Mouse (Mus musculus): ENCODE results near the gene Emc1. TPM values are rescaled to one million over a fixed set of nuclear protein-coding genes. Genes with fewer than 3 reads are reported as not detected.
"Not testable (repeated sequence)": the region's sequence is repeated elsewhere in the genome, so short reads cannot be mapped to it uniquely, and the experiment has no call there.

The Emc1 gene
- total RNA-seq, 2 experiments from 2014 or later: 42.0 to 45.1 TPM

DNA sequence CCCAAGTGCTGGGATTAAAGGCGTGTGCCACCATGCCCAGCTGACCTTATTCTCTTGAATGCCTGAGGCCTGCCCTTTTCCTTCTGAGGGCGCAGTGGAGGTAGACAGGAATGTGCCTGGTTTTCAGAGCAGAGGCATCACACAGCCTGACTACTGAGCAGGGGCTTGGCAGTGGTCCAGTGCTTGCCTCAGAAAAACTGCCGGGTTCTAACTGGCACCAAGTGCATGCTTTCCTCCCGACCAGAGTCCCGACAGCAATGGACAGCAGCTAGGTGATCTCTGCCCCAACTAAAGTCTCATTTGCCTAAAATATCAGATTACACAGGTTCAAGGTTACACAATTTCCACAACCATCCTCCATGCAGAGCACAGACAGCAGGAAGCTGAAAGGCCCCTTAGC is 8.7 kb upstream of the Emc1 start:
- intact Hi-C loops (cut with DNase I): no loop called here
- no peak for DNase-seq (ENCODE audit: low spot score)

DNA sequence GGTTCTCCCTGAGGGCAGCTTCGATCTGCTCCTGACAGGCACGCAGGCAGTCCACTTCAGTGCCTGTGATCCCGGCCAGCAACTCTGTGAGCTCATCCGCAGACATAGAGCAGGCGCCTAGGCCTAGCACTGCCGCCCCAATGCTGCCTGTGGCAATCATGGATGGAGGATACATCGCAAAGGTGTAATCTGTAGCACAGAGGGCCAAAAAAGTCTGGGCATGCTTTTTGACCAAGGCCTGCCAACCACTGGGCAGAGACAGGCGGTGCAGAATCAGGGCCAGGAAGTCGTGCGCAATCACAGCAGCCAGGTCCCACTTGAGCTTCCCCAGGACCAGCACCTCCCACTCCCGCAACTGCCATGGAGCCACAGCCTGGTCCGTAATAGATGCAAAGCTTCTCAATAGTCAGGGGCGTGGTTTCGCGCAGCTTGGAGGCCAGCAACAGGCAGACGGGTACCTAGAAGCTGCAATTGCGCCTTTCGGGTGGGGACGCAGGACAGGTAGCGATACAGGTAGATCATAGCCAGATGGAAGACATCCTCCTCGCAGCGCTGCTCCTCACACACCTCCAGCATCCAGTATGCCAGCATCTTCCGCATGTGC is 6.9 kb upstream of the Emc1 start:
- DNase-seq (ENCODE audit: low spot score): no peak
- intact Hi-C loops (cut with DNase I): no loop called here

DNA sequence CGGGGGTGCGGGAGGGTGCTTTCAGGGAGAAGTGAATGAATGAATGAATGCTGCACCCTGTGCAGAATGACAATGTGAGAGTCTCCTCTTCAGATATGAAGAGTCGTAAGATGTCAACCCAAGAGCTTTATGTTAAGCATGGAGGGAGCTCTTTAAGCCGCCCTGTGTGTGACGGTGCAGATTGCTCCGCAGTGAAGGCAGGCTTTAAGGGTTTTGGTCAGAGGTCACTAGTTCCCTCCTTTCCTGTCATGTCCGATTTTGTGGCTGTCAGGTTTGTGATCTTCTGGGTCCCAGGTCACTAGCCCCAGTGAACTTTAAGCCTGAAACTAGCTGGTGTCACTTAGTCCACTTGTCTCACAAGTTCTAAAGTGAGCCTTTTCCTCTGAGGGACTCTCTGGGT is 445 bp downstream of the Emc1 start:
- no peak for DNase-seq (ENCODE audit: low spot score)
- intact Hi-C loops (cut with DNase I): loop anchor here (5.0 kb wide), 1 partner anchor 41 kb away; the partner anchor contains the start of genes Akr7a5 and Pqlc2

DNA sequence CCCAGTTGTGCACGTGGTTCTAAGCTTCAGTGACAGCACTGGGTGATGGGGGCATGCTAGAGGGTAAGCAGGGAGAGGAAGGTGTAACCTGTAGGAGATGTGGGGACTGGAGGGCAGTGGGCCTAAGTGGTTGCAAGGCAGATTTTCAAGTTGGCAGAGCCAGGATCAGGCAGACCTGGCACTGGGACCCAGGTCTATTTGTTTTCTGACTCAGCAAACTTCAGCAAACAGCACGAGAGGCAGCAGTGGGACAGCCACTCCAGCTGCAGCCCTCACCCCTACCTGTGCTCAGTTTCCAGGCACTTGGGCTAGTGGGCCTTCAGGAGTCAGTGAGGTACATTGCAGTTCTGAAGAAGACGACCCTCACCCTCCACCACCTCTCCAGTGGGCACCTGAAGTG is 4.8 kb downstream of the Emc1 start:
- no peak for DNase-seq (ENCODE audit: low spot score)
- intact Hi-C loops (cut with DNase I): no loop called here

DNA sequence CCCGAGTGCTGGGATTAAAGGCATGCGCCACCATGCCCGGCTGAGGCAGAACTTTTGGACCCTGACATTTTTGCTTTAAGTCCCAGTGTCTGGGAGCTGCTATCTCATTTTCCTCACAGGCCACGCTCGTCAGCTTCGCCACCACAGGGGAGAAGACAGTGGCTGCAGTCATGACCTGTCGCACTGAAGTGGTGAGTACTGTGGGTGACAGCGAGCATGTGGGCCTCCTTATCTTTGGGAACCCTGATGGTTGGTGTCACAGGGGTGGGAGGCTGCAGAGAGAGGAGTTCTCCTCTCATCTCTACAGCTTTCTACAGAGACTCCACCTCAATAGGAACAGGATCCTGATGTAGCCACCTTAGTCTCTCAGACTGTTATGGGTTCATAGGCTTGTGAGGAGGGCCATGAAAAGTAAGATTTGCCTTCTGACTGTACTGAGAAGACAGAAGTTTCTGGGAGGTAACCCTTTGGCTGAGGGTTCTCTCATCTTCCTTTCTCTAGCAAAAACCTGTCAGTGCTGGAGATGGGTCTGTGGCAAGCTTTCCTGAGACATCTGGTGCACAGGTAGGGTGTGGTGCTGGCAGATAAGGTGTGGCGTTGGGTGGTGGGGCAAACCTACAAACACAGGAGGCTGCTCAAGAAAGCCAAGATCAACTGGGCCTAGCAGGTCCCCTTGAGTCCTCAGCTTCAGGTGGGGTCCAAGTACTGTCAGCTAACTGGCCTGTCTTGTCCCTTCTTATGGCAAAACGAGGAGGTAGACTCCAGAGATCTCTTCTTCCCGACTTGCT is 8.6 kb downstream of the Emc1 start:
- intact Hi-C loops (cut with DNase I): no loop called here
- no peak for DNase-seq (ENCODE audit: low spot score)

DNA sequence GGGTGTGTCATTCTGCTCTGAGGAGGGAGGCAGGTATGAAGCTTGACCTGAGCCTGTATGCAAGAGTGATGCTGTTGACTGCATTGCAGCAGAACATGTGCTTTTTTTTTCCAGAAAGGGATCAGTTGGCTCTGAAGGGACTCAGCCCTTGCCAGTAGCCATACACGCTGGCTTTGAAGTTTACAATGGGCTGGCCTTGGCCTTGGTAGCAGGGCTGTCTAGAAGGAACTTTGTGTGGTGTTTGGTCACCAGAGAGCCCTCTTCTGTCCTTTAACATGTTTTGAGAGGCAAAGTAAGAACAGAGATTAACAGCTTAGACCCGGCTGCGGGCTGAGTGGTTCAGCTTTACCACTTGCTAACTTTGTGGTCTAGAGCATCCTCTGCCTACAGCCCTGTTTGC is 14.9 kb downstream of the Emc1 start:
- no peak for DNase-seq (ENCODE audit: low spot score)
- intact Hi-C loops (cut with DNase I): no loop called here

DNA sequence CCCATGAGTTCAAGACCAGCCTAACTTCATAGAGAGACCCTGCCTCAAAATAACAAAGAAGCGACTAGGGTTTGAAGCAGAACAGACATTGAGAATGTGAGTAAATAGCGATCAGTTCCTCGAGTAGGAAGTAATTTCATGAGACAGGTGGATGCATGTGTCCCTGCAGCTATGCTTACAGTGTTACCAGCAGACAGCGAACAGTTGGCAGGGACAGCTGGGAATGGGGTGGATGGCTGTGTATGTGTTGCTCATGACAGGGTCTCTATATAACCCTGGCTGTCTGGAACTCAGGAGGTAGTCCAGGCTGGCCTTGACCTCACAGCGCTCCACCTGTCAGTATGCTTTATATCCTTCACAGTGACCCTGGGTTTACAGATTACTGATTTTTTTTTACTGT is 15.7 kb downstream of the Emc1 start:
- no peak for DNase-seq (ENCODE audit: low spot score)
- intact Hi-C loops (cut with DNase I): no loop called here

DNA sequence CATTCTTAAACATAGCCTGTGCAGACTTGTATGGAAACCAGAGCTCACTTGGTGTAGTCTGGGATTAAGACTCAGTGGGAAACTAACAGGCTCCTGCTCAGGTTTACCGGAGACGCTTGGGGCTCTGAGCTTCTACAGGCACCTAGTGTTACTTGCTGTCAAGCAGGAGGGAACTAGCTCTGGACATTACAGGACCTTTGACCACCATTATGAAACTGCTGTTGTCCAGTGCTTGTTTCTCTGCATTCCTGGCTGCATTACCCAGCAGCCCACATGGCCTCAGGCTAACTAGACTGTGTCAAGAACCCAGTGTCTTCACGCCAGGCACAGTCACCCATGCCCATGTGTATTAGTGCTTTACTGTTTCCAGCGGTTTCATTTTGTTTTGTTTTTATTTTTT is 20.7 kb downstream of the Emc1 start:
- intact Hi-C loops (cut with DNase I): no loop called here
- DNase-seq (ENCODE audit: low spot score): no peak

DNA sequence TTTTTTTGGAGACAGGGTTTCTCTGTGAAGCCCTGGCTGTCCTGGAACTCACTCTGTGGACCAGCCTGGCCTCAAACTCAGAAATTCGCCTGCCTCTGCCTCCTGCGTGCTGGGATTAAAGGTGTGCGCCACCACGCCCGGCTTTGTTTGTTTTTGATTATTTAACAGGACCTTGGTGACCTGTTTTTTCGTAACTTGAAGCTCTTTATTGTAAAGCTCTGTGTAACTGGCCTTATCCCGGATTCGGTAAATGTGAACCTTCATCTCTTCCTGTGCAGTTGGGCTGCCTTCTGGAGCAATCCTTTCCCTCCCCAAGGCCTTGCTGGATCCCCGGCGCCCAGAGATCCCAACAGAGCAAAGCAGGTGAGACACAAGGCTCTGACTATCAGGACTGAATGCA is 21.1 kb downstream of the Emc1 start:
- intact Hi-C loops (cut with DNase I): no loop called here
- no peak for DNase-seq (ENCODE audit: low spot score)

DNA sequence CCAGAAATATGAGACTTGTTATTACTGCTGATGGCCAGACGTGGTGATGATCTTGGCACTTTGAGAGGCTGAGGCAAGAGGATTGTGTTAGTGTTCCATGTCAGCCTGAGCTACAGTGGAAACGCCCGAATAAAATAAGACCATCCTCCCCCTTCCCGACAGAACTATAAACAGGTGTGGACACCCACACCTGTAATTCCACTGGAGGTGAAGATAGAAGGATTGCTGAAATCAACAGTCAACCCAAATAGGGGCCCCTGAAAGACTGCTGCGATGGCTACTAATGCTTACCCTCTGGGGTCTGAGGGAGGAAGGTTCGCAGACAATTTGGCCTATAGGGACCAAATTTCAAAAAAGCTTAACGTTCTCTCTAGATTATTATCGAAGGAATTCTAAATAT is 27.3 kb downstream of the Emc1 start:
- intact Hi-C loops (cut with DNase I): loop anchor here (2.0 kb wide), 1 partner anchor 25 kb away; no protein-coding TSS in a partner anchor
- DNase-seq (ENCODE audit: low spot score): no peak

DNA sequence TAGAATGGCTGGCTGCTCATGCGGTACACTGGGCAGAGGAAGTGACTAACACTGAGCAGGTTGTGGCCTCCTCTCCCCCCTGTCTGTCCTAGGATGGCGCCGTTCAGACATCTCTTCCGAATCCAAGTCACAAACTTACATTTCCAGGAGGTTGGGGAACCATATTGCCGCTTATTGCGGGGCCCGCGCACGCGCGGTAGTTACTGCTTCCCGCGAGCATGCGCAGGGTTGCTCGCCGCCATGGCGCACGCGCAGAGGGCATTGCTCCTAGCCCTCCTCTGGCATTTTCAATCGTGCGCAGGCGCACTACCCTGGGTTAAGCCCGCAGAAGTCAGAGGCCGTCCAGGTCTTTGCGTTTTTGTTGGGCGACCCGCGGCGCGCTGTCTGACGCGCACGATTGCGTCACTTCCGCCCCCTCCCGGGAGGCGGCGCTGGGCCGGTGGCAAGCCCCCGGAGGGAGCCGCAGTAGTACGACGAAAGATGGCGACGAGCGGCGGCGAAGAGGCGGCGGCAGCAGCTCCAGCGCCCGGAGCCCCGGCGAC is 27.9 kb downstream of the Emc1 start:
- intact Hi-C loops (cut with DNase I): no loop called here
- DNase-seq (ENCODE audit: low spot score): peak; percentile 99

DNA sequence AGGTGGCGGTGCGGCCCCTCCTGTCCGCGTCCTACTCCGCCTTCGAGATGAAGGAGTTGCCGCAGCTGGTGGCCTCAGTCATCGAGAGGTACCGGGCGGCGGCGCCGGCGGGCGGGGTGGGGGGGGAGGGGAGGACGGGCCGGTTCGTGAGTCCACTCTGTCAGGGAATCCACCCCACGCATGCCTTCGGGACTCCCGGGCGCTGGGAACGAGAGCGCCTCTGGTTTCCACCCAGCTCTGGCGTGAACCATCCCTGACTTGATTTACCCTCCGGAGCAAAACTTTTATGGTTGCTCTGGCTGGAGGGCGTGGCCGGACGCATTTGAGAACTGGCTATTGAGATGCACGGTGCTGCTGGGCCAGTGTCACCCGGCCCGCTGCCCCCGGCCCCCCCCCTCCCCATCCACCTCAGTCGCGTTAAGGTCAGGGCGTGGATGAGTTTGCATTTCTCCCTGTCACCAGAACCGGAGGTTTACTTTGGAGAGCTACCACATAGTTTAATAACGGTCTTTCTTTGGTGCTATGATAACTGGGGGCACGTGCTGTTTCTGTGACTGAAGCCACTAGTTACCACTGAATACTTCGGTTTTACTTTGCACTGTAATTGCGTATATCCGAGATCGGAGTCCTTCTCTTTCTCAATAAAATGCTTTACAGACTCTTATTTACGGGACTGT is 28.5 kb downstream of the Emc1 start:
- intact Hi-C loops (cut with DNase I): no loop called here

DNA sequence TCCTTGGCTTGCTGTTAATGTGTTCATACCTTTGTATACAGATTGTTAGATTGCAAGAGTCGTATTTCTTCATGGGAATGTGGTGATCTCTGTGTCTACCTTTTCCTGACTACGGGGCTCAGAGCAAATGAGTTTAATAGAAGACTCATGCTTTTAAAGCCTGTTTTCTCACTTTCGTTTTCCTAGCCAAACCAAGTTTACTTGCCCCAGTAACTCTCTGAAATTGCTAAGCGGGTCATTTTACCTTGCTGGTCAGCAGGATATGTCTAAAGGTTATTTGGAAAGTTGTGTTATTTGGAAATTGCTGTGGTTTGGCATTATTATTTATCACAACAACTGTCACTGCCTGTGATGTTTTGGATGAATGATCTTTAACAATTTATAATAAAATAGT is 29.1 kb downstream of the Emc1 start:
- DNase-seq (ENCODE audit: low spot score): no peak
- intact Hi-C loops (cut with DNase I): no loop called here

More for the DNA sequence above, 28.5 kb downstream of the Emc1 start:
- no peak for DNase-seq (ENCODE audit: low spot score)

DNA sequence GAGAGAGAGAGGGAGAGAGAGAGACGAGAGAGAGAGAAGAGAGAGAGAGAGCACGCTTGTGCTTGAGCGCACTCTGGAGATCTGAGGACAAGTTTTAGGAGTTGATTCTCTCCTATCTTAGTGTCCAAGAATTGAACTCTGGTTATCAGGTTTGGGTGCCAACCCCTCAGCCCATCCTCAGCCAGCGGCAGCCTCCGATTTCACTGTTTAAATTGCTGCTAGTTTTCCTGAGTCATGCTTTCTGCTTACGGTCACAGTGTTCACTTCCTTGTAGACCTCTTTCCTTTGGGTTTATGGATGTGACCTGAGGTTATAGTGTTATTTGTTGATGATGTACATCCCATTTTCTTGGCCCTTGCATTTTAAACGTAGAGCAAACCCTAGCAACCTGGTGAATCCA is 29.8 kb downstream of the Emc1 start:
- DNase-seq (ENCODE audit: low spot score): no peak
- intact Hi-C loops (cut with DNase I): no loop called here

DNA sequence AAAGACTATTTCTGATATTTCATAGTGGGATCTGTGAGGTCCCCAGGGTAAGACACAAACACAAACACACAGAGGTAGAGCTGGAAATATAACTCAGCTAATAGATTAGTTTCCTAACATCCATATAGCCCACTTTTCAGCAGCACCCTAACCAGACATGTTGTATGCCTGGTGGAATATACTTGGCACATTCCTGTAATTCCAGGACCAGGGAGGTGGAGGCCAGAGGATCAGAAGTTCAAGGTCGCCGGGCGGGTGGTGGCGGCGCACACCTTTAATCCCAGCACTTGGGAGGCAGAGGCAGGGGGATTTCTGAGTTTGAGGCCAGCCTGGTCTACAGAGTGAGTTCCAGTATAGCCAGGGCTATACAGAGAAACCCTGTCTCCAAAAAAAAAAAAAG is 33.5 kb downstream of the Emc1 start:
- intact Hi-C loops (cut with DNase I); DNase-seq (ENCODE audit: low spot score): not testable (repeated sequence)

DNA sequence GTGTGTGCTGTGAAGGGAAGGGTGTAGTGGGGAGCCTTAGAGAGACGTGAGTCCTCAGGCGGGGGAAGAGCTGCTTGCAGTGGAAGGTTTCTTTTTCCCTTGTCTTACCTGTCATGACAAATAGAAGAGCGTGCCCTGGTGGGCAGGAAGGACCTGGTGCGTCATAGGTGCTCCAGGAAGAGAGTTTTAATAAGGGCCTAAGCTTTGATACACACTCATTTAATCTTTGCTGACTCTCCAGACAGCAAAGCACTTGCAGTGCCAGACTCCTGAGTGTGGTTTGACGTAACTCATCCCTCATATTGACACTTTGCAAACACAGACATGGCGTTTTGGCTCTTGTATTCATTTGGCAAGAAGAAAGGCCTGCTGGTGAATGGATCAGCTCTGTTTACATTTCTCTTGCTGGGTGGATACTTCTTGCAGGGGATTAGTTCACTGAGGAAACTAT is 34.5 kb downstream of the Emc1 start:
- intact Hi-C loops (cut with DNase I): no loop called here
- DNase-seq (ENCODE audit: low spot score): peak; percentile 4

DNA sequence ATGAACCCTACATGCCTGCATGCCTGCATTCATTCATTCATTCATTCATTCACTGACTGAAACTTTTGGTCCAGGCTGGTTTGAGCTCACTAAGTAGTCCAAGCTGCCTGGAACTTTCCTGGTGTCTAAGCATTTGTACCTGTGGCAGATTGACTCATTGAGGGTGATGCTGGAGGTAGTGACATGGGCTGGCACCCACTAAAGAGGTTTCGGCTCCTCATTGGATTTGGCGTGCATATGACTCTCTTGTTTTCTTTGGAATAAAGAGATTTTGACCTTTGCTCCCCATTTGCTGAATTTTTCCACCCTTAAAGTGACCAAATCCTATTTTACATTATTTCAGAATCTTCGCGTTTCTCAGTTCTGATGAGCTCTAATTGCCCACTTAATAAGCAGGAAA is 37.2 kb downstream of the Emc1 start:
- DNase-seq (ENCODE audit: low spot score): no peak
- intact Hi-C loops (cut with DNase I): no loop called here

DNA sequence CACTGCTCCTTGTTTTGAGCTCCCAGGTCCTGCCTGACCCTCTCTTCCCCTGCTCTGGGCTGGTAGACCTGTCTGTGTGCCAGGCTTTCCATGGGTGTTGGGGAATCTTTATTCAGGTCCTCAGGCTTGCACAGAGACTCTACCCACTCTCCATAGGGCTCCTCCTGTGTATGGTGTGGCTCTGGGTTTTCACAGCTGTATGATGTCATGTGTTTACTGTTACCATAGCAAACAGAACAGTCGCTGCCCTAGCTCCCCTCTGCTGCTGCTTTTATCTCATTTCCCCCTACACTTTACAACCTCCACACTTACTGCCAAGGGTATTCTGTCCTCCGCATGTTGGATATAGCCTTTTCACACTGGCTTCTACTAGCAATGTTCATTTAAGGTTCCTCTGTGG is 43.0 kb downstream of the Emc1 start:
- intact Hi-C loops (cut with DNase I): no loop called here
- DNase-seq (ENCODE audit: low spot score): no peak

DNA sequence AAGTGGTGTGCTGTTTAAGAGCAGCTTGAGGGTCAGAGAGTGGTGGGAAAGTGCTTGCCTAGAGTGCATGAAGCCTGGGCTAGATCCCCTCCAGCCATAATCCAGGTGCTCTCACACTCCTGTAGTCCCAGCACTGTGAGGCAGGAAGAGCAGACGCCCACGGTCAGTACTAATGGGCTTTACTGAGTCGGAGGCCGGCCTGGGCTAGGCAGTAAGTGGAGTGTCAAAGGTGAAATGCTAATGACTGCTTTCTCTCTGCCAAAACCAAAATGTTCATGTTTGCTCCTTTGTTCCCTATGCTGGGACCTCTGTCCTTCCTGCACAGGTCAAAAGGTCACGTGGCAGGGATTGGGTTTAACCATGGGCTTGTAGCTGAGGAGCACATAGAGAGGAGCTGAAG is 48.1 kb downstream of the Emc1 start:
- DNase-seq (ENCODE audit: low spot score): no peak
- intact Hi-C loops (cut with DNase I): no loop called here

DNA sequence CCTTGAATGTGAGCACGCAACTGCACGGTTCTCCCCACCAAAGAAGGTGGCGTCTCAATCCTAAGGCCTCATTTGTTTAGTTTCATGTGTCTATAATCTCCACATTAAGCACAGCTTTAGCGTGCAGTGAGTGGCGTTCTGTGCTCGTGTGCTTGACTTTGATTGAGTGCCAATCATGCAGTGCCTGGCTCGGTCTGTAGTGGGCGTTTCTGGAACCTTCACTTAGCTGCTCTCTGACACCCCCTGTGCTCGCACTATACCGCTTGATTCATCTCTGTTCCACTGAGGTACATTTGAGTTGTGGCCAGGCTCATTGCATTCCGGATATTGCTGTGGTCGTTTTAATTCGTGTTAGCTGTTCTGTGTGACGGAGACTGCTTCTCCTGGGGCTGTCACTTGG is 50.8 kb downstream of the Emc1 start:
- no peak for DNase-seq (ENCODE audit: low spot score)
- intact Hi-C loops (cut with DNase I): no loop called here

DNA sequence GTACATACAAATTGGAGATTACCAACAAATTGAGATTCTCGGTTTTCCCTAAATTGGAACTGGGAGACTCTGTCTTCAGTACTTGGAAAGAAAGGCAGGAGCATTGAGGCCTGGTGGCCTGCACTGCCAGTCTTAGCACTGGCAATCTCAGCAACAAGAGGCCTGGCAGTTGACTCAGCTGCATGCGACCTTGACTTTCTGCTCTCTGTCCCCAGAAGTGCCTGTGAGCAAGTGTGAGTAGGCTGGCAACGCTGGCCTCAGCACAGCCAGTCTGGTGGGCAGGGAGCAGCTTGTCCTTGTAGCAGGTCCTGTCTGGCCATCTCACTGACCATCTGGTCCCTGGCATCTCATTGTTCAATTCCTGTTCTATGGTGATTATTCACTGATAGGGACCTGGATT is 59.0 kb downstream of the Emc1 start:
- intact Hi-C loops (cut with DNase I): no loop called here
- DNase-seq (ENCODE audit: low spot score): no peak

All from heart, postnatal 25 days (tissue).